Mouse (Mus musculus): ENCODE results near the gene Slc6a2.

GRCm38 (mm10) chr8:93021738-93022137, 61.9 kb downstream of the Slc6a2 start:
- 0 out of 2 replicates have a peak, but pooled peaks have one; percentile 4 for TF ChIP-seq CTCF (conservative IDR thresholded peaks at IDR 0.05; ENCODE audit: insufficient read depth, insufficient read length, low read depth, low read length)
- TF ChIP-seq POLR2A (IDR thresholded peaks at IDR 0.05; ENCODE audit: low read depth, low read length): no peak

Measured in kidney, adult 2 months (tissue).